Mouse (Mus musculus): ENCODE measurements around the gene Yy1. TPM values are rescaled to one million over a fixed set of nuclear protein-coding genes. Genes with fewer than 3 reads are reported as not detected.

The Yy1 gene
- polyA plus RNA-seq, 1 experiment, result 15.2 TPM

- Histone ChIP-seq H3K27ac (ENCODE audit: insufficient read depth, low read length) (no peak overlapping the region), H3K36me3 (ENCODE audit: control insufficient read depth, insufficient read depth, low read length) (0 out of 2 replicates have a peak, but pooled peaks cover under 1% of the 10 kb centered on the region), H3K4me1 (ENCODE audit: control insufficient read depth, insufficient read depth, insufficient read length) (peaks cover 3% of the 10 kb centered on the region; the same call in 1 of the 2 replicates), H3K27me3 (ENCODE audit: control insufficient read depth, insufficient read depth, low read length) (no peaks in the 10 kb centered on the region), H3K4me3 (ENCODE audit: extremely low read depth, insufficient read depth, insufficient read length) (no peak overlapping the region)
- no peak for DNase-seq (ENCODE audit: low read depth in 1 of 2, low spot score in 2 of 2)
- WGBS, result 56% methylated on average over 9 of the region's 9 CpGs
- TF ChIP-seq CTCF (IDR thresholded peaks at IDR 0.05; ENCODE audit: extremely low read depth, insufficient read depth, insufficient read length, insufficient replicate concordance) (no peak), POLR2A (IDR thresholded peaks at IDR 0.05; ENCODE audit: low read depth, low read length) (no peak)
Measured at GRCm38 (mm10) chr12:108831966-108832643, 39.3 kb downstream of the Yy1 start.

- 91% methylated on average over 8 of the region's 8 CpGs for WGBS
- Histone ChIP-seq H3K27ac (ENCODE audit: insufficient read depth, low read length) (no peak overlapping the region), H3K36me3 (ENCODE audit: control insufficient read depth, insufficient read depth, low read length) (no peaks in the 10 kb centered on the region), H3K4me1 (ENCODE audit: control insufficient read depth, insufficient read depth, insufficient read length) (peaks cover 3% of the 10 kb centered on the region; the same call in 1 of the 2 replicates), H3K4me3 (ENCODE audit: extremely low read depth, insufficient read depth, insufficient read length) (no peak overlapping the region), H3K27me3 (ENCODE audit: control insufficient read depth, insufficient read depth, low read length) (no peaks in the 10 kb centered on the region)
- DNase-seq (ENCODE audit: low read depth in 1 of 2, low spot score in 2 of 2), result no peak
- TF ChIP-seq POLR2A (IDR thresholded peaks at IDR 0.05; ENCODE audit: low read depth, low read length) (no peak), CTCF (IDR thresholded peaks at IDR 0.05; ENCODE audit: extremely low read depth, insufficient read depth, insufficient read length, insufficient replicate concordance) (no peak)
Measured at GRCm38 (mm10) chr12:108832851-108833250, 40.1 kb downstream of the Yy1 start.

- 84% methylated on average over 3 of the region's 3 CpGs for WGBS
- Histone ChIP-seq H3K4me1 (ENCODE audit: control insufficient read depth, insufficient read depth, insufficient read length) (peaks cover 3% of the 10 kb centered on the region; the same call in 1 of the 2 replicates), H3K4me3 (ENCODE audit: extremely low read depth, insufficient read depth, insufficient read length) (no peak overlapping the region), H3K36me3 (ENCODE audit: control insufficient read depth, insufficient read depth, low read length) (no peaks in the 10 kb centered on the region), H3K27ac (ENCODE audit: insufficient read depth, low read length) (no peak overlapping the region), H3K27me3 (ENCODE audit: control insufficient read depth, insufficient read depth, low read length) (no peaks in the 10 kb centered on the region)
- no peak for DNase-seq (ENCODE audit: low read depth in 1 of 2, low spot score in 2 of 2)
- no peak for TF ChIP-seq POLR2A (IDR thresholded peaks at IDR 0.05; ENCODE audit: low read depth, low read length)
- no peak for TF ChIP-seq CTCF (IDR thresholded peaks at IDR 0.05; ENCODE audit: extremely low read depth, insufficient read depth, insufficient read length, insufficient replicate concordance)
Measured at GRCm38 (mm10) chr12:108833408-108833807, 40.6 kb downstream of the Yy1 start.

GRCm38 (mm10) chr12:108834337-108834736, 41.6 kb downstream of the Yy1 start:
- WGBS, result 93% methylated on average over 3 of the region's 3 CpGs
- Histone ChIP-seq H3K4me1 (ENCODE audit: control insufficient read depth, insufficient read depth, insufficient read length) (peaks cover 3% of the 10 kb centered on the region; the same call in 1 of the 2 replicates), H3K4me3 (ENCODE audit: extremely low read depth, insufficient read depth, insufficient read length) (no peak overlapping the region)

GRCm38 (mm10) chr12:108834786-108835185, 42.0 kb downstream of the Yy1 start:
- H3K4me1 ChIP-seq (ENCODE audit: control insufficient read depth, insufficient read depth, insufficient read length), result peaks cover 3% of the 10 kb centered on the region; the same call in 1 of the 2 replicates
- no peak for DNase-seq (ENCODE audit: low read depth in 1 of 2, low spot score in 2 of 2)
- no peaks in the 10 kb centered on the region for H3K36me3 ChIP-seq (ENCODE audit: control insufficient read depth, insufficient read depth, low read length)
- H3K4me3 ChIP-seq (ENCODE audit: extremely low read depth, insufficient read depth, insufficient read length), result peak overlapping the region; percentile 85; the same call in 1 of the 2 replicates
- H3K27me3 ChIP-seq (ENCODE audit: control insufficient read depth, insufficient read depth, low read length), result no peaks in the 10 kb centered on the region
- WGBS, result 77% methylated on average over 5 of the region's 5 CpGs
- no peak for TF ChIP-seq CTCF (IDR thresholded peaks at IDR 0.05; ENCODE audit: extremely low read depth, insufficient read depth, insufficient read length, insufficient replicate concordance)
- TF ChIP-seq POLR2A (IDR thresholded peaks at IDR 0.05; ENCODE audit: low read depth, low read length), result no peak
- no peak overlapping the region for H3K27ac ChIP-seq (ENCODE audit: insufficient read depth, low read length)

More at GRCm38 (mm10) chr12:108834337-108834736, 41.6 kb downstream of the Yy1 start:
- no peaks in the 10 kb centered on the region for H3K36me3 ChIP-seq (ENCODE audit: control insufficient read depth, insufficient read depth, low read length)
- TF ChIP-seq CTCF (IDR thresholded peaks at IDR 0.05; ENCODE audit: extremely low read depth, insufficient read depth, insufficient read length, insufficient replicate concordance) (no peak), POLR2A (IDR thresholded peaks at IDR 0.05; ENCODE audit: low read depth, low read length) (no peak)
- no peak for DNase-seq (ENCODE audit: low read depth in 1 of 2, low spot score in 2 of 2)
- no peaks in the 10 kb centered on the region for H3K27me3 ChIP-seq (ENCODE audit: control insufficient read depth, insufficient read depth, low read length)
- no peak overlapping the region for H3K27ac ChIP-seq (ENCODE audit: insufficient read depth, low read length)

GRCm38 (mm10) chr12:108835208-108835839, 42.6 kb downstream of the Yy1 start:
- no peaks in the 10 kb centered on the region for H3K27me3 ChIP-seq (ENCODE audit: control insufficient read depth, insufficient read depth, low read length)
- H3K4me3 ChIP-seq (ENCODE audit: extremely low read depth, insufficient read depth, insufficient read length), result peak overlapping the region; percentile 85
- H3K27ac ChIP-seq (ENCODE audit: insufficient read depth, low read length), result no peak overlapping the region
- WGBS, result 7% methylated on average over 51 of the region's 51 CpGs
- TF ChIP-seq CTCF (IDR thresholded peaks at IDR 0.05; ENCODE audit: extremely low read depth, insufficient read depth, insufficient read length, insufficient replicate concordance), result 0 out of 2 replicates have a peak, but pooled peaks have one; percentile 9
- TF ChIP-seq POLR2A (IDR thresholded peaks at IDR 0.05; ENCODE audit: low read depth, low read length), result no peak
- H3K36me3 ChIP-seq (ENCODE audit: control insufficient read depth, insufficient read depth, low read length), result no peaks in the 10 kb centered on the region
- DNase-seq (ENCODE audit: low read depth in 1 of 2, low spot score in 2 of 2), result no peak
- H3K4me1 ChIP-seq (ENCODE audit: control insufficient read depth, insufficient read depth, insufficient read length), result peaks cover 3% of the 10 kb centered on the region; the same call in 1 of the 2 replicates
